Comparison of ENCODE assay signal across 9 mouse cellular contexts in genomic region chr9:78482386-78482785, GRCm38 (mm10). TPM values are rescaled to one million over a fixed set of nuclear protein-coding genes. Genes with fewer than 3 reads are reported as not detected.
A peak's percentile ranks its signal among the peaks of the same experiment; 100 is the strongest.
DNase-seq lines count a peak whose midpoint lies in the region; ATAC-seq lines count a peak whose summit lies in the region.
"Had no signal": no experiment of that assay in that cellular context is flagged by ENCODE, and none has a peak within 500 bp of the region (broad histone marks: within the 10 kb centered on the region; RNA-seq: fewer than 3 reads in every experiment).

No protein-coding gene starts in this region.

- no peak for DNase-seq in heart, adult 11 months
- no peak for DNase-seq in embryonic facial prominence, embryonic 10.5 days (ENCODE audit: low spot score)
- DNase-seq in adrenal gland, adult (ENCODE audit: inconsistent age in 2 of 2, low spot score in 1 of 2) = no peak
- no peak for DNase-seq in urinary bladder, postnatal 25 days (ENCODE audit: low spot score)
- no peak for DNase-seq in right cerebral cortex, adult 18-20 months

- ATAC-seq in heart, embryonic 15.5 days (replicated peaks; ENCODE audit: insufficient number of reproducible peaks, insufficient read depth, low FRiP score, low read depth) = no peak
- ATAC-seq in intestine, embryonic 15.5 days = peak; percentile 0; the same call in 1 of the 2 replicates
- no peak for ATAC-seq in midbrain, embryonic 15.5 days (replicated peaks)

- no peaks in the 10 kb centered on the region for H3K9me3 ChIP-seq in heart, embryonic 15.5 days (replicated peaks)
- H3K9me3 ChIP-seq in embryonic facial prominence, embryonic 10.5 days = no peaks in the 10 kb centered on the region
- H3K9me3 ChIP-seq in intestine, embryonic 15.5 days = no peaks in the 10 kb centered on the region
- H3K9me3 ChIP-seq in midbrain, embryonic 15.5 days = no peaks in the 10 kb centered on the region

- peak overlapping the region; percentile 94 for H3K27ac ChIP-seq in heart, embryonic 15.5 days
- peak overlapping the region; percentile 96 for H3K27ac ChIP-seq in embryonic facial prominence, embryonic 10.5 days (replicated peaks)
- H3K27ac ChIP-seq in intestine, embryonic 15.5 days = peak overlapping the region; percentile 96
- H3K27ac ChIP-seq in midbrain, embryonic 15.5 days = peak overlapping the region; percentile 99

- peak overlapping the region; percentile 60 for H3K4me2 ChIP-seq in heart, embryonic 15.5 days
- H3K4me2 ChIP-seq in intestine, embryonic 15.5 days (replicated peaks) = peak overlapping the region; percentile 54
- H3K4me2 ChIP-seq in midbrain, embryonic 15.5 days = peak overlapping the region; percentile 55

- no peaks in the 10 kb centered on the region for H3K27me3 ChIP-seq in heart, embryonic 15.5 days
- no peaks in the 10 kb centered on the region for H3K27me3 ChIP-seq in embryonic facial prominence, embryonic 10.5 days (replicated peaks; ENCODE audit: low read depth, poor library complexity, severe bottlenecking)
- H3K27me3 ChIP-seq in intestine, embryonic 15.5 days (replicated peaks) = no peaks in the 10 kb centered on the region
- H3K27me3 ChIP-seq in midbrain, embryonic 15.5 days (replicated peaks) = no peaks in the 10 kb centered on the region

- WGBS in heart, embryonic 15.5 days = 19% methylated on average over 3 of the region's 3 CpGs
- WGBS in embryonic facial prominence, embryonic 10.5 days = 9% methylated on average over 3 of the region's 3 CpGs
- 11% methylated on average over 3 of the region's 3 CpGs for WGBS in intestine, embryonic 15.5 days
- 11% methylated on average over 3 of the region's 3 CpGs for WGBS in midbrain, embryonic 15.5 days

- peaks cover 19% of the 10 kb centered on the region for H3K36me3 ChIP-seq in heart, embryonic 15.5 days
- peaks cover 34% of the 10 kb centered on the region for H3K36me3 ChIP-seq in embryonic facial prominence, embryonic 10.5 days (replicated peaks)
- H3K36me3 ChIP-seq in intestine, embryonic 15.5 days = peaks cover 3% of the 10 kb centered on the region; the same call in 1 of the 2 replicates
- peaks cover 8% of the 10 kb centered on the region; the same call in 1 of the 2 replicates for H3K36me3 ChIP-seq in midbrain, embryonic 15.5 days (replicated peaks)

- H3K4me3 ChIP-seq in heart, embryonic 15.5 days = peak overlapping the region; percentile 57
- H3K4me3 ChIP-seq in embryonic facial prominence, embryonic 10.5 days = peak overlapping the region; percentile 78
- peak overlapping the region; percentile 97 for H3K4me3 ChIP-seq in intestine, embryonic 15.5 days (replicated peaks)
- peak overlapping the region; percentile 87 for H3K4me3 ChIP-seq in midbrain, embryonic 15.5 days

- peak overlapping the region; percentile 73 for H3K9ac ChIP-seq in heart, embryonic 15.5 days
- peak overlapping the region; percentile 71 for H3K9ac ChIP-seq in intestine, embryonic 15.5 days
- H3K9ac ChIP-seq in midbrain, embryonic 15.5 days = peak overlapping the region; percentile 75

- H3K4me1 ChIP-seq in heart, embryonic 15.5 days (replicated peaks) = peaks cover 20% of the 10 kb centered on the region
- peaks cover 17% of the 10 kb centered on the region for H3K4me1 ChIP-seq in embryonic facial prominence, embryonic 10.5 days
- H3K4me1 ChIP-seq in intestine, embryonic 15.5 days (replicated peaks) = peaks cover 8% of the 10 kb centered on the region; the same call in 1 of the 2 replicates
- peaks cover 34% of the 10 kb centered on the region for H3K4me1 ChIP-seq in midbrain, embryonic 15.5 days

RNA-seq across cellular contexts. Expression of gene Eef1a1, which starts 6.6 kb away (rescaled TPM):
- polyA plus RNA-seq in heart, embryonic 15.5 days (2015; fragmentation: Nextera tagmentation; extraction: Ambion mirVana) = 2,802 and 3,192 TPM in 2 replicates
- 3,747 and 3,838 TPM in 2 replicates for polyA plus RNA-seq in embryonic facial prominence, embryonic 10.5 days (2016; fragmentation: Nextera tagmentation; extraction: Ambion mirVana)
- 4,456 and 4,538 TPM in 2 replicates for polyA plus RNA-seq in intestine, embryonic 15.5 days (2015; fragmentation: Nextera tagmentation; extraction: Ambion mirVana)
- 3,193 and 3,214 TPM in 2 replicates for polyA plus RNA-seq in midbrain, embryonic 15.5 days (2015; fragmentation: Nextera tagmentation; extraction: Ambion mirVana)

RNA-seq across cellular contexts. Expression of gene Gm17324, which starts 33.8 kb away (rescaled TPM):
- polyA plus RNA-seq in heart, embryonic 15.5 days (2015; fragmentation: Nextera tagmentation; extraction: Ambion mirVana) = 0.43 and 0.67 TPM in 2 replicates
- 0.30 and 0.78 TPM in 2 replicates for polyA plus RNA-seq in embryonic facial prominence, embryonic 10.5 days (2016; fragmentation: Nextera tagmentation; extraction: Ambion mirVana)
- 0.32 and 0.64 TPM in 2 replicates for polyA plus RNA-seq in intestine, embryonic 15.5 days (2015; fragmentation: Nextera tagmentation; extraction: Ambion mirVana)
- polyA plus RNA-seq in midbrain, embryonic 15.5 days (2015; fragmentation: Nextera tagmentation; extraction: Ambion mirVana) = 2.2 and 2.4 TPM in 2 replicates
- polyA plus RNA-seq: large intestine, adult 2 months had no signal

RNA-seq across cellular contexts. Expression of gene Mto1, which starts 34.4 kb away (rescaled TPM):
- polyA plus RNA-seq in heart, embryonic 15.5 days (2015; fragmentation: Nextera tagmentation; extraction: Ambion mirVana) = 26.2 and 27.7 TPM in 2 replicates
- 23.0 and 23.8 TPM in 2 replicates for polyA plus RNA-seq in embryonic facial prominence, embryonic 10.5 days (2016; fragmentation: Nextera tagmentation; extraction: Ambion mirVana)
- 24.2 and 24.6 TPM in 2 replicates for polyA plus RNA-seq in intestine, embryonic 15.5 days (2015; fragmentation: Nextera tagmentation; extraction: Ambion mirVana)
- polyA plus RNA-seq in midbrain, embryonic 15.5 days (2015; fragmentation: Nextera tagmentation; extraction: Ambion mirVana) = 28.8 and 30.8 TPM in 2 replicates

RNA-seq across cellular contexts. Expression of gene Cgas, which starts 39.3 kb away (rescaled TPM):
- 0.97 and 1.4 TPM in 2 replicates for polyA plus RNA-seq in heart, embryonic 15.5 days (2015; fragmentation: Nextera tagmentation; extraction: Ambion mirVana)
- polyA plus RNA-seq in embryonic facial prominence, embryonic 10.5 days (2016; fragmentation: Nextera tagmentation; extraction: Ambion mirVana) = 0.21 and 0.55 TPM in 2 replicates
- polyA plus RNA-seq in intestine, embryonic 15.5 days (2015; fragmentation: Nextera tagmentation; extraction: Ambion mirVana) = 2.3 and 2.4 TPM in 2 replicates
- 0.68 and 0.80 TPM in 2 replicates for polyA plus RNA-seq in midbrain, embryonic 15.5 days (2015; fragmentation: Nextera tagmentation; extraction: Ambion mirVana)
